Mouse (Mus musculus): ENCODE data around the gene Rerg. TPM values are rescaled to one million over a fixed set of nuclear protein-coding genes. Genes with fewer than 3 reads are reported as not detected.

Gene Rerg
- total RNA-seq, 2 experiments from 2014 or later: 8.5 to 9.1 TPM

GRCm38 (mm10) chr6:137098232-137099191 is 71.8 kb downstream of the Rerg start:
- DNase-seq (ENCODE audit: low spot score in 2 of 2): peak in 1 of 2 experiments; percentile 25
- intact Hi-C loops (cut with DNase I): loop anchor here (1.0 kb wide), 1 partner anchor 71 kb away; no protein-coding TSS in a partner anchor

GRCm38 (mm10) chr6:137094475-137094874 is 75.8 kb downstream of the Rerg start:
- no peak for DNase-seq (ENCODE audit: low spot score in 2 of 2)
- intact Hi-C loops (cut with DNase I): no loop called here

- DNase-seq (ENCODE audit: low spot score in 2 of 2): no peak
- intact Hi-C loops (cut with DNase I): no loop called here
Measured at GRCm38 (mm10) chr6:137088469-137088868, 81.8 kb downstream of the Rerg start.

GRCm38 (mm10) chr6:137087956-137088355 is 82.3 kb downstream of the Rerg start:
- no peak for DNase-seq (ENCODE audit: low spot score in 2 of 2)
- intact Hi-C loops (cut with DNase I): no loop called here

- DNase-seq (ENCODE audit: low spot score in 2 of 2): no peak
- intact Hi-C loops (cut with DNase I): no loop called here
Measured at GRCm38 (mm10) chr6:137087470-137087869, 82.8 kb downstream of the Rerg start.

GRCm38 (mm10) chr6:137079701-137080100 is 90.6 kb downstream of the Rerg start:
- intact Hi-C loops (cut with DNase I): no loop called here
- DNase-seq (ENCODE audit: low spot score in 2 of 2): no peak

GRCm38 (mm10) chr6:137076731-137077130 is 93.6 kb downstream of the Rerg start:
- DNase-seq (ENCODE audit: low spot score in 2 of 2): no peak
- intact Hi-C loops (cut with DNase I): no loop called here

- intact Hi-C loops (cut with DNase I): no loop called here
- DNase-seq (ENCODE audit: low spot score in 2 of 2): no peak
Measured at GRCm38 (mm10) chr6:137076225-137076624, 94.1 kb downstream of the Rerg start.

- DNase-seq (ENCODE audit: low spot score in 2 of 2): no peak
- intact Hi-C loops (cut with DNase I): no loop called here
Measured at GRCm38 (mm10) chr6:137072256-137072655, 98.0 kb downstream of the Rerg start.

- intact Hi-C loops (cut with DNase I): no loop called here
- no peak for DNase-seq (ENCODE audit: low spot score in 2 of 2)
Measured at GRCm38 (mm10) chr6:137071466-137071865, 98.8 kb downstream of the Rerg start.

- intact Hi-C loops (cut with DNase I): no loop called here
- DNase-seq (ENCODE audit: low spot score in 2 of 2): no peak
Measured at GRCm38 (mm10) chr6:137065506-137065905, 104.8 kb downstream of the Rerg start.

- intact Hi-C loops (cut with DNase I): no loop called here
- no peak for DNase-seq (ENCODE audit: low spot score in 2 of 2)
Measured at GRCm38 (mm10) chr6:137064786-137065185, 105.5 kb downstream of the Rerg start.

- intact Hi-C loops (cut with DNase I): no loop called here
Measured at GRCm38 (mm10) chr6:137063239-137063940, 106.9 kb downstream of the Rerg start.

GRCm38 (mm10) chr6:137061880-137062531 is 108.3 kb downstream of the Rerg start:
- DNase-seq (ENCODE audit: low spot score in 2 of 2): no peak
- intact Hi-C loops (cut with DNase I): no loop called here

More at GRCm38 (mm10) chr6:137063239-137063940, 106.9 kb downstream of the Rerg start:
- no peak for DNase-seq (ENCODE audit: low spot score in 2 of 2)

- no peak for DNase-seq (ENCODE audit: low spot score in 2 of 2)
- intact Hi-C loops (cut with DNase I): no loop called here
Measured at GRCm38 (mm10) chr6:137060595-137060994, 109.7 kb downstream of the Rerg start.

GRCm38 (mm10) chr6:137058257-137058656 is 112.0 kb downstream of the Rerg start:
- intact Hi-C loops (cut with DNase I): no loop called here
- no peak for DNase-seq (ENCODE audit: low spot score in 2 of 2)

GRCm38 (mm10) chr6:137054073-137054472 is 116.2 kb downstream of the Rerg start:
- intact Hi-C loops (cut with DNase I): no loop called here

GRCm38 (mm10) chr6:137053464-137053863 is 116.8 kb downstream of the Rerg start:
- intact Hi-C loops (cut with DNase I): no loop called here
- DNase-seq (ENCODE audit: low spot score in 2 of 2): no peak

More at GRCm38 (mm10) chr6:137054073-137054472, 116.2 kb downstream of the Rerg start:
- no peak for DNase-seq (ENCODE audit: low spot score in 2 of 2)

GRCm38 (mm10) chr6:137053006-137053405 is 117.3 kb downstream of the Rerg start:
- no peak for DNase-seq (ENCODE audit: low spot score in 2 of 2)
- intact Hi-C loops (cut with DNase I): no loop called here

GRCm38 (mm10) chr6:137047036-137047435 is 123.3 kb downstream of the Rerg start:
- DNase-seq (ENCODE audit: low spot score in 2 of 2): no peak
- intact Hi-C loops (cut with DNase I): no loop called here

All from left cerebral cortex, postnatal 36 days (tissue).